Mouse (Mus musculus): ENCODE results near the gene Cdk17. TPM values are rescaled to one million over a fixed set of nuclear protein-coding genes. Genes with fewer than 3 reads are reported as not detected.

The Cdk17 gene
- polyA plus RNA-seq, 1 experiment from 2014 or later = 42.3 TPM

GRCm38 (mm10) chr10:93214251-93214650 lies 53.6 kb downstream of the Cdk17 start:
- ATAC-seq (ENCODE audit: low read depth) = no peak
- Histone ChIP-seq H3K9ac (no peak overlapping the region), H3K9me3 (no peaks in the 10 kb centered on the region), H3K4me3 (no peak overlapping the region), H3K4me2 (no peak overlapping the region), H3K4me1 (replicated peaks) (peaks cover 4% of the 10 kb centered on the region; the same call in 1 of the 2 replicates), H3K36me3 (peaks cover 55% of the 10 kb centered on the region), H3K27me3 (no peaks in the 10 kb centered on the region), H3K27ac (replicated peaks) (no peak overlapping the region)
- WGBS = 78% methylated on average over 4 of the region's 4 CpGs

- Histone ChIP-seq H3K4me3 (no peak overlapping the region), H3K4me2 (no peak overlapping the region), H3K9ac (no peak overlapping the region), H3K4me1 (replicated peaks) (peaks cover 4% of the 10 kb centered on the region; the same call in 1 of the 2 replicates), H3K27ac (replicated peaks) (no peak overlapping the region), H3K36me3 (peaks cover 55% of the 10 kb centered on the region), H3K9me3 (no peaks in the 10 kb centered on the region), H3K27me3 (no peaks in the 10 kb centered on the region)
- WGBS = 89% methylated on average over 8 of the region's 8 CpGs
- ATAC-seq (ENCODE audit: low read depth) = no peak
Observed at GRCm38 (mm10) chr10:93215051-93215763, 54.5 kb downstream of the Cdk17 start.

GRCm38 (mm10) chr10:93225751-93226150 lies 65.1 kb downstream of the Cdk17 start:
- no peak overlapping the region for H3K4me3 ChIP-seq
- H3K27me3 ChIP-seq = no peaks in the 10 kb centered on the region
- H3K4me2 ChIP-seq = no peak overlapping the region
- H3K9me3 ChIP-seq = no peaks in the 10 kb centered on the region
- H3K36me3 ChIP-seq = peaks cover 32% of the 10 kb centered on the region
- no peak overlapping the region for H3K27ac ChIP-seq (replicated peaks)
- H3K9ac ChIP-seq = no peak overlapping the region
- no peaks in the 10 kb centered on the region for H3K4me1 ChIP-seq (replicated peaks)
- 84% methylated on average over 6 of the region's 6 CpGs for WGBS
- ATAC-seq (ENCODE audit: low read depth) = no peak

- Histone ChIP-seq H3K9me3 (no peaks in the 10 kb centered on the region), H3K4me2 (no peak overlapping the region), H3K27ac (replicated peaks) (no peak overlapping the region), H3K9ac (no peak overlapping the region), H3K4me3 (no peak overlapping the region), H3K27me3 (no peaks in the 10 kb centered on the region), H3K36me3 (peaks cover 43% of the 10 kb centered on the region), H3K4me1 (replicated peaks) (no peaks in the 10 kb centered on the region)
- ATAC-seq (ENCODE audit: low read depth) = no peak
- WGBS = 50% methylated on average over 8 of the region's 8 CpGs
Observed at GRCm38 (mm10) chr10:93227921-93228320, 67.2 kb downstream of the Cdk17 start.

GRCm38 (mm10) chr10:93228401-93229007 lies 67.8 kb downstream of the Cdk17 start:
- 79% methylated on average over 11 of the region's 11 CpGs for WGBS
- H3K4me2 ChIP-seq = no peak overlapping the region
- no peak overlapping the region for H3K9ac ChIP-seq
- H3K9me3 ChIP-seq = no peaks in the 10 kb centered on the region
- peaks cover 47% of the 10 kb centered on the region for H3K36me3 ChIP-seq
- no peaks in the 10 kb centered on the region for H3K4me1 ChIP-seq (replicated peaks)
- H3K27me3 ChIP-seq = no peaks in the 10 kb centered on the region
- no peak overlapping the region for H3K27ac ChIP-seq (replicated peaks)
- no peak for ATAC-seq (ENCODE audit: low read depth)
- no peak overlapping the region for H3K4me3 ChIP-seq

DNA sequence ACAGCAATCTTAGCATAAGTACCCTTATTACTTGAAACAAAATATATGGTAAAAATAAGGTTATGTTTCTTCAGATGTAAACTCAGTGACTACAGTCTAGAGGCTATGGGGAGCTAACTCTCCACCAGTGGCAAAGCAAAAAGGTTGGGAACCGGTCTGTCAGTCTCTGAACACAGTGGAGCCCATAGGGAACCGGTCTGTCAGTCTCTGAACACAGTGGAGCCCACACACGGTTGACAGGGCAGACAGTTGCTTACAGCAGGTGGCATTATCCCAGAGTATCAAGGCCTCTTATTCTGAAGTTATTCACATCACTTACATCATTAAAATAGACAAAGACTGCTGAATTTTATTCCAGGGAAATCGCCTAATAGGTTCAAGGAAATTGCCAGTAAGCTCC lies 70.8 kb downstream of the Cdk17 start:
- Histone ChIP-seq H3K4me3 (no peak overlapping the region), H3K4me2 (no peak overlapping the region), H3K4me1 (replicated peaks) (no peaks in the 10 kb centered on the region), H3K27ac (replicated peaks) (no peak overlapping the region), H3K27me3 (no peaks in the 10 kb centered on the region), H3K9ac (no peak overlapping the region), H3K9me3 (no peaks in the 10 kb centered on the region), H3K36me3 (peaks cover 58% of the 10 kb centered on the region)
- 78% methylated on average over 4 of the region's 4 CpGs for WGBS
- no peak for ATAC-seq (ENCODE audit: low read depth)

DNA sequence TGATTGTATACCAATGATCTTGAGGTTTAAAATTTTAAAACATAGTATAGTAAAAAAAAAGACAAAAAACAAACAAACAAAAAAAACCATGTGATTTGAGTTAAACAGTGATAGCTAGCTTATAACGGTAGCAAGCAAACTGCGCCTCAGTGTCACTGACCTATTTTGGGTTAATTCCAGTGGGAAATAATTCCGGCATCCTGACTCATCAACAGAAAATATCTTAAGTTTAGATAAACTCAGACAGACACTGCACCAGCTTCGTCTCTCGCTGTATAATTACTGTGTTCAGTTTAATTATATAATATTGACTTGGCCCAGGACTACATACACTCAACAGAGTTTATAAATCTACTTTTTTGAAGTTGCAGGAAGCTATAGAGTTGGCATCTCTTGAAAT lies 71.2 kb downstream of the Cdk17 start:
- Histone ChIP-seq H3K4me1 (replicated peaks) (no peaks in the 10 kb centered on the region), H3K9me3 (no peaks in the 10 kb centered on the region), H3K4me2 (no peak overlapping the region), H3K9ac (no peak overlapping the region), H3K36me3 (peaks cover 55% of the 10 kb centered on the region), H3K27ac (replicated peaks) (no peak overlapping the region), H3K27me3 (no peaks in the 10 kb centered on the region), H3K4me3 (no peak overlapping the region)
- no peak for ATAC-seq (ENCODE audit: low read depth)
- 94% methylated on average over 5 of the region's 5 CpGs for WGBS

DNA sequence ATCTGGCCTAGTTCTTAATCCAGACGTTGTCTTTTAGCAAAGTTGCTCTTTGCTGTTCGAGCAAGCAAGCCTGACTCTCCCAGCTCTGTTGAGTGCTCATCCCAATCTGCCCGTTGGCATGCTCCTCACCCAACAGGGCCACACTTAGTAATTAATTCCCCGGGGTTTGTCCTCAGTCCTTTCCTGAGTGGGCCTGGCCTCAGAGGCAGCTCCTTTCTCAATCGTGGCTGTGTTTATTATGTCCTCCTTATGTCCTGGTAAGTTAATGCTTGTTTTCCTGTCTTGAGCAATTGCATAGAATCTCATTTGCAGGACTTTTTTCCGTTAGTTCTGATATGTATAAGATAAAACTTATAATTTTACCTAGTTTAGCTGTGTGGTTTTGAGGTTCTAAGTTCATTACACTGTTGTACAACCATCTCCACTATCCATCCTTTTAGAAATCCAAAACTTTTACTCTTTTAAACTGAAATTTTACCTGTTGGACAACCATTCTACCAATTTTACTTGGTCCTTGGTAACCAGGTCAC lies 73.1 kb downstream of the Cdk17 start:
- no peaks in the 10 kb centered on the region for H3K27me3 ChIP-seq
- H3K27ac ChIP-seq (replicated peaks) = no peak overlapping the region
- H3K9ac ChIP-seq = no peak overlapping the region
- 90% methylated on average over 6 of the region's 6 CpGs for WGBS
- peaks cover 62% of the 10 kb centered on the region for H3K36me3 ChIP-seq
- no peak overlapping the region for H3K4me3 ChIP-seq
- H3K4me1 ChIP-seq (replicated peaks) = no peaks in the 10 kb centered on the region
- ATAC-seq (ENCODE audit: low read depth) = no peak
- H3K9me3 ChIP-seq = no peaks in the 10 kb centered on the region
- H3K4me2 ChIP-seq = no peak overlapping the region

GRCm38 (mm10) chr10:93234692-93235091 lies 74.0 kb downstream of the Cdk17 start:
- 93% methylated on average over 9 of the region's 9 CpGs for WGBS

DNA sequence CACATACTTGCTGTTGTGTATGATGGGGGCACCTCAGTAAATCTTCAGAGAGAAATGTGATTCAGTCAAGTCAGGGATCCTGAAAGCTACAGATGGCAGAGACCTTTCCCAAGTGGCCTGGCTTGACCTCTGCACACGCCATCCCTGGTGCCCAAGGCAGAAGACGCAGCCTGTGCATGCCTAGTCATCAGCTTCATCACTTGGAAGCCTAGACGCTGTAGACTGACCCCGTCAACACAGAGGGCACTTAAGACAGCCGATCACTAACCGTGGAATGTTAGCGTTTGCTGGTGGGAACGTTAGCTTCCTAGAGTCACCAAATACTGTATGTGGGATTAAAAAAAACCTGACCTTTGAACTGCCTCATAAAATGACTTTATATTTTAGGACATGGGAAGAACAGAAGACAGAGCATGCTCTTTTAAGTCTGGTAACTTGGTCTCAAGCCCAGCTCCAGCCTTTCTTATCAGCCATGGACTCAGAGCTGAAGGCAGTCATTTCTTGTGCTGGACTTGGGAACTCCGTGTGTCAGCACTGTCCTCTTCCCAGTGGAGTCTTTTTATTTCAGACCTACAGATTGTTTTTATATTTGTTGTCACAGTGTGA lies 78.6 kb downstream of the Cdk17 start:
- H3K4me3 ChIP-seq = no peak overlapping the region
- H3K27ac ChIP-seq (replicated peaks) = no peak overlapping the region
- H3K36me3 ChIP-seq = peaks cover 51% of the 10 kb centered on the region

More at GRCm38 (mm10) chr10:93234692-93235091, 74.0 kb downstream of the Cdk17 start:
- Histone ChIP-seq H3K9ac (no peak overlapping the region), H3K9me3 (no peaks in the 10 kb centered on the region), H3K36me3 (peaks cover 66% of the 10 kb centered on the region), H3K27me3 (no peaks in the 10 kb centered on the region), H3K4me3 (no peak overlapping the region), H3K27ac (replicated peaks) (no peak overlapping the region), H3K4me1 (replicated peaks) (no peaks in the 10 kb centered on the region), H3K4me2 (no peak overlapping the region)
- ATAC-seq (ENCODE audit: low read depth) = no peak

DNA sequence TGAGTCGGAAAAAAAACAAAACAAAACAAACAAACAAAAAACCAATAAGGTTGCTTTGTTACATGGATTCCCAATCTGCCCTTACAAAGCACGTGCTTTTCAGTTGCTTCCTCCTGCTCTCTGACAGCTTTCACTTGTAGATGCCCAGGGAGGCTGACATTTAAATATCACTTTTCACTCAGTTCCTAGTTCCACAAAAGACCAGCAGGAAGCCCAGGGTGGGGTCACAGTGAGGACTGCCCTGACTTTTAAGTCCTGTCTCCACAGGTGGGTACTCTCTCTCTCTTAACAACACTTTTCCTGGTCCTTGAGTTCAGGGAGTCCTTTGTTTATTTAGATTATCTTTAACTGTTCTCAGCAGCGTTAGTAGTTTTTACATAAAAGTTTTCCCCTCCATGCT lies 81.5 kb downstream of the Cdk17 start:
- H3K36me3 ChIP-seq = peaks cover 35% of the 10 kb centered on the region
- no peaks in the 10 kb centered on the region for H3K27me3 ChIP-seq
- H3K4me1 ChIP-seq (replicated peaks) = peaks cover 1% of the 10 kb centered on the region; the same call in 1 of the 2 replicates
- 10% methylated on average over 3 of the region's 3 CpGs for WGBS
- H3K27ac ChIP-seq (replicated peaks) = no peak overlapping the region
- no peak overlapping the region for H3K4me2 ChIP-seq
- H3K9ac ChIP-seq = no peak overlapping the region
- no peak for ATAC-seq (ENCODE audit: low read depth)
- H3K4me3 ChIP-seq = no peak overlapping the region
- H3K9me3 ChIP-seq = no peaks in the 10 kb centered on the region

More for the DNA sequence above, 78.6 kb downstream of the Cdk17 start:
- WGBS = 90% methylated on average over 9 of the region's 9 CpGs
- Histone ChIP-seq H3K4me2 (no peak overlapping the region), H3K9me3 (no peaks in the 10 kb centered on the region), H3K4me1 (replicated peaks) (no peaks in the 10 kb centered on the region), H3K27me3 (no peaks in the 10 kb centered on the region), H3K9ac (no peak overlapping the region)
- ATAC-seq (ENCODE audit: low read depth) = no peak

GRCm38 (mm10) chr10:93242861-93243260 lies 82.2 kb downstream of the Cdk17 start:
- Histone ChIP-seq H3K27ac (replicated peaks) (no peak overlapping the region), H3K36me3 (peaks cover 30% of the 10 kb centered on the region), H3K4me2 (no peak overlapping the region), H3K4me3 (no peak overlapping the region), H3K4me1 (replicated peaks) (peaks cover 8% of the 10 kb centered on the region), H3K27me3 (no peaks in the 10 kb centered on the region), H3K9me3 (no peaks in the 10 kb centered on the region), H3K9ac (no peak overlapping the region)
- WGBS = 5% methylated on average over 5 of the region's 5 CpGs
- no peak for ATAC-seq (ENCODE audit: low read depth)

All from neural tube, embryonic 13.5 days (tissue).